Mouse (Mus musculus) ES-Bruce4 (cell line): ENCODE measurements around the gene Slu7.
A peak's percentile ranks its signal among the peaks of the same experiment; 100 is the strongest.

Experiments used
- CTCF ChIP-seq: IDR thresholded peaks from one replicate; pipeline ENCODE4 v1.8.1; 2011; ENCODE audit warnings: low read depth, low read length
- EP300 ChIP-seq: IDR thresholded peaks from 2 replicates; pipeline ENCODE4 v1.6.1; 2011; ENCODE audit warnings: low read depth, low read length; ENCODE audit not compliant: insufficient read depth
- POLR2A ChIP-seq: IDR thresholded peaks from one replicate; pipeline ENCODE4 v1.8.1; 2011; ENCODE audit warnings: low read length; ENCODE audit not compliant: insufficient read depth

- TF ChIP-seq EP300: no peak
- TF ChIP-seq CTCF: peak; percentile 77
- TF ChIP-seq POLR2A: no peak
These were observed 60.4 kb downstream of the Slu7 start for GRCm38 (mm10) chr11:43493815-43494409.
